Mouse (Mus musculus) forebrain, embryonic 12.5 days (tissue): Measurements from ENCODE around the gene Il17a. TPM values are rescaled to one million over a fixed set of nuclear protein-coding genes. Genes with fewer than 3 reads are reported as not detected.

Source experiments
- ATAC-seq: fragments of 200-750 bp; cut with Nextera tagmentation; 2 replicates; pipeline ENCODE4 v1.8.0; 2017; ENCODE audit warnings: moderate TSS enrichment; ENCODE audit not compliant: low FRiP score
- H3K27ac ChIP-seq: fragments of 300-500 bp; sonication (generic); 2 replicates; pipeline ENCODE4 v1.5.1; 2016; ENCODE audit warnings: mild to moderate bottlenecking
- H3K27me3 ChIP-seq: fragments of 300-500 bp; sonication (generic); 2 replicates; pipeline ENCODE4 v1.6.1; 2016; ENCODE audit warnings: mild to moderate bottlenecking
- H3K36me3 ChIP-seq: fragments of 300-500 bp; sonication (generic); replicated peaks from 2 replicates; pipeline ENCODE4 v1.6.1; 2016; ENCODE audit warnings: mild to moderate bottlenecking
- H3K4me1 ChIP-seq: fragments of 300-500 bp; sonication (generic); 2 replicates; pipeline ENCODE4 v1.6.1; 2016
- H3K4me2 ChIP-seq: fragments of 300-500 bp; sonication (generic); 2 replicates; pipeline ENCODE4 v1.6.1; 2016; ENCODE audit warnings: mild to moderate bottlenecking, moderate library complexity
- H3K4me3 ChIP-seq: fragments of 300-500 bp; sonication (generic); replicated peaks from 2 replicates; pipeline ENCODE4 v1.5.1; 2016; ENCODE audit warnings: mild to moderate bottlenecking
- H3K9ac ChIP-seq: fragments of 300-500 bp; sonication (generic); 2 replicates; pipeline ENCODE4 v1.6.1; 2016; ENCODE audit warnings: mild to moderate bottlenecking
- H3K9me3 ChIP-seq: fragments of 300-500 bp; sonication (generic); 2 replicates; pipeline ENCODE4 v1.6.1; 2016
- WGBS: fragments of 180-500 bp; shearing (Covaris S2); methylation state at CpG from one replicate; pipeline ENCODE4 v1.1.7; 2016; 5-methylcytosine and 5-hydroxymethylcytosine counted together
- polyA plus RNA-seq: library from polyadenylated mRNA; unstranded; fragments of >200 nt; fragmentation: Nextera tagmentation; extraction: Ambion mirVana; gene quantifications from 2 replicates; pipeline ENCODE4 v1.2.1, GENCODE M21; 2016

Gene Il17a
- polyA plus RNA-seq = not detected in 2 replicates

DNA sequence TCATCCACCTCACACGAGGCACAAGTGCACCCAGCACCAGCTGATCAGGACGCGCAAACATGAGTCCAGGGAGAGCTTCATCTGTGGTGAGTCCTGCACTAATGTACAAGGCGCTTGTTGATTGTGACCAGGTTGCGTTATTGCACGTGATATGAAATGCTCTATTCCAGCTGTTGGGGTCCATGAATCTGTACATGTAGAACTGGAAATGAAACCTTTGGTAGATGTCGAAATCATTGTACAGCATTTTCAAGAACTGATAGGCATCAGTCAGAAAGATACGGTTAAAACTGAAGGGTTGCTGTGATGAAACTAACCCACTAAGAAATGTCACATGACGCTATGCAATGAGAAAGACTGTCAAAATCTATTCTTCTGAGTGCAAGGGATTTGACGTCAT lies at the start of gene Il17a:
TSS of gene Il17a (plus strand) at position 3 of the 400 bp plus-strand sequence.
- Histone ChIP-seq H3K9ac (no peak within 1 kb of the TSS), H3K4me2 (no peak within 1 kb of the TSS), H3K27me3 (no peaks in the 10 kb centered on the region), H3K9me3 (no peaks in the 10 kb centered on the region; the same call in 1 of the 2 replicates), H3K4me3 (no peak within 1 kb of the TSS), H3K36me3 (no peaks in the 10 kb centered on the region), H3K27ac (no peak within 1 kb of the TSS), H3K4me1 (no peaks in the 10 kb centered on the region)
- no peak for ATAC-seq
- WGBS = 91% methylated on average over 10 of the region's 10 CpGs

DNA sequence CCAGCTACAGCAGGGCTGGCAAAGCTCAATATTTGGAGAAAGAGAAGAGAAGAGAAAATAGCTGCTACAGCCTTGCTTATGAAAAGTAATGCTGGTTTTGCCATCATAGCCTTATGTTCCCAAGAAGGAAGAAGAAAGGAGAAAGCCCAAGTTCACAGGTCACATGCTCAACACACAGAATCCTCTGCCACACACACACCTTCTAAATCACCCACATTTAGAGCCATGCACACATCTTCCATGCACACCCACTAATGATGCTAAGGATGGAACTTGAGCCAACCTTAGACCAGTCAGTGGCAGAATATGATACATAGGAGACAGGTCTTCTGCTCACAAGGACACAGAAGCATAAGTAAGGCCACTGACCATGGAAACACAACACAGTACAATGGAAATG lies 47.9 kb upstream of the Il17a start:
- ATAC-seq = no peak
- H3K36me3 ChIP-seq = no peaks in the 10 kb centered on the region
- no peak overlapping the region for H3K4me2 ChIP-seq
- no peaks in the 10 kb centered on the region for H3K9me3 ChIP-seq
- no peak overlapping the region for H3K9ac ChIP-seq
- H3K27me3 ChIP-seq = no peaks in the 10 kb centered on the region
- no peak overlapping the region for H3K27ac ChIP-seq
- H3K4me3 ChIP-seq = no peak overlapping the region
- H3K4me1 ChIP-seq = no peaks in the 10 kb centered on the region

DNA sequence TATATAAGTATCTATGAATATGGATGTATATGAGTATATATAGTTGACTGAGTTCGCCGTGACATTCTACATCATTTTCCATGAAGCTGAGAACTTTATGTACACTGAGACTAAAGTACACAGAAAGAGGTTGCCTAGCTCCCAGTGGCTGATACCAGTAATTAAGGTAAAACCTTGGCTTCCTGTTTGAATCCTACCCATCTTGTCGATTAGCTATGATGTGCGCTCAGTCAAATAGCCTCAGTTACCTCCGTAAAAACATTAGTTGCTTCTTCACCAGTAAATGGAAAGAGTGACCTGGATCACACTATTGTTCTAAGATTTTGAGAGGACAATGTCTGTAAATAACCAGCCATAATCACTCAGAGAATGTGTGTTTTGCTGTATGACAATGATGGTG lies 47.3 kb upstream of the Il17a start:
- no peak overlapping the region for H3K9ac ChIP-seq
- no peaks in the 10 kb centered on the region for H3K27me3 ChIP-seq
- 97% methylated on average over 5 of the region's 5 CpGs for WGBS
- no peak for ATAC-seq
- no peak overlapping the region for H3K4me2 ChIP-seq
- no peak overlapping the region for H3K27ac ChIP-seq
- H3K4me1 ChIP-seq = no peaks in the 10 kb centered on the region
- H3K36me3 ChIP-seq = no peaks in the 10 kb centered on the region
- H3K4me3 ChIP-seq = no peak overlapping the region
- no peaks in the 10 kb centered on the region for H3K9me3 ChIP-seq

DNA sequence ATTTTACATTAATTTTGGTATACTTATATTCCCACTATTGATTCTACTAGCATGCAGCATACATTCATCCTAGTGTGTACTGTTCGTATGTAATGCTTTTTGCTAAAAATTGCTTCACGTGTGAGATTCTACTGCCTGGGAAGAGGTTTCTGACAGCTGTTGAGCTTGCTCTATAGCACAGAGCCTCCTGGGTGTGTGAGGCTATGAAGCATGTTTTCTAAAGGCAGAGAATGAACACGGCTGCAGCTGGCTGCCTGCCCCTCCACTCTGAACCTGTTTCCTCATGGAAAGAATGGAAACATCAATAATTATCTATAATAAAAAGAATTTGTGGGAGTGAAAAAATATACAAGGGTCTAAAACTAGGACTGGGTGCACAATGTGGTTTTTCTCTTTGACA lies 46.9 kb upstream of the Il17a start:
- Histone ChIP-seq H3K4me3 (no peak overlapping the region), H3K9me3 (no peaks in the 10 kb centered on the region), H3K4me2 (no peak overlapping the region), H3K9ac (no peak overlapping the region), H3K4me1 (no peaks in the 10 kb centered on the region), H3K27me3 (no peaks in the 10 kb centered on the region), H3K36me3 (no peaks in the 10 kb centered on the region), H3K27ac (no peak overlapping the region)
- 83% methylated on average over 3 of the region's 3 CpGs for WGBS
- no peak for ATAC-seq

DNA sequence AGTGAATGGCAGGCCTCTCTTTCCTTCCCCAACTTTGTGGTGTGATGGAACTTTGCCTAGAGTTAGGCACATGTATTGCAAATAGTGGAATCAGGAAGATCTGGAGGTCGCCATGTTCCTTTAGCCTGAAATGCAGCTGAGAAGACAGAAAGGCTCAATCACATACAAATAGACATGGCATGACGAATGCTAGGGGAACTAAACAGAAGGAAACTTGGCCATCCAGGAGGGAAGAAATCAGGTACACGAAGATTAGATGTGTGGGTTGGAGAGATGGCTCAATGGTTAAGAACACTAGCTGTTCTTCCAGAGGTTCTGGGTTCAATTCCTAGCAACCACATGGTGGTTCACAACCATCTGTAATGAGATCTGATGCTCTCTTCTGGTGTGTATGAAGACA lies 46.3 kb upstream of the Il17a start:
- H3K4me3 ChIP-seq = no peak overlapping the region
- H3K4me1 ChIP-seq = no peaks in the 10 kb centered on the region
- no peak for ATAC-seq
- H3K9me3 ChIP-seq = no peaks in the 10 kb centered on the region
- H3K27me3 ChIP-seq = no peaks in the 10 kb centered on the region
- no peak overlapping the region for H3K27ac ChIP-seq
- 86% methylated on average over 3 of the region's 3 CpGs for WGBS
- no peak overlapping the region for H3K9ac ChIP-seq
- no peak overlapping the region for H3K4me2 ChIP-seq
- H3K36me3 ChIP-seq = no peaks in the 10 kb centered on the region

DNA sequence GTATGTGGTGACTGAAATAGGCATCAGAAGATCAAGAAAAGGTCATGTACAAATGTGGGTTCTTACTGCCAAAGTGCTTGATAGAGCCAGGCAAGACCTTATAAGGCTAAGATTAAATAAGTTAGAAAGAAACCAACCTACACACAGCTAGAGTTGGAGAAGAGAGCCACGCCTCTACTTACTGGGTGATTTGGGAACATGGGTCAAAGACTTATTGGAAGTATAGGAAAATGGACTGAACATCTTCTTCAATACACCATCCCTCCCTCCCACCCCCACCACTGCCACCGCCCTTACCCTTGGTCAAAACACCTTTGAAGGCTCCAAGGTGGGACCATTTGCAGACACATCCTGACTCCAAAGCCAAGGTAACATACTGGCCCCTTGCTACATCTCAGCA lies 45.3 kb upstream of the Il17a start:
- no peak for ATAC-seq
- no peak overlapping the region for H3K4me3 ChIP-seq
- no peaks in the 10 kb centered on the region for H3K9me3 ChIP-seq
- H3K4me1 ChIP-seq = no peaks in the 10 kb centered on the region
- no peak overlapping the region for H3K4me2 ChIP-seq
- 82% methylated on average over 2 of the region's 2 CpGs for WGBS
- H3K36me3 ChIP-seq = no peaks in the 10 kb centered on the region
- no peak overlapping the region for H3K27ac ChIP-seq
- no peak overlapping the region for H3K9ac ChIP-seq
- H3K27me3 ChIP-seq = no peaks in the 10 kb centered on the region

DNA sequence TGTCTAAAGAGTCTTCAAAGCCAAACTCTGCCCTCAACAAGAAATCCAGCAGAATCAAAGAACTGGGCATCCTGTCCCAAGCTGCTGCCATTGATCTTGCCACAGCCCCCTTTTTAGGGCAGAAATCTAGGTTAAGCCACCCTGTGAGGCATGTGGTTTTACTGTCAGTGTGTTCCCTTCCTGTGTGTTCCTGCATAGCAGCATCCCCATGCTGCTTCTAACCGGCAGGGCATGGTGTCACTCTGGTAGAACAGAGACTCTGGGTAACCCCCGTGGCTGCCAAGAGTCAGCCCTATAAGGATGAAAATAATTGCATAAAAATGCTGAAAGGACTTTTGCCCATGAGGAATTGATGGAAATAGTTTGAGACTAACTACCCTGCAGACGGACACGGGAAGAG lies 44.8 kb upstream of the Il17a start:
- Histone ChIP-seq H3K36me3 (no peaks in the 10 kb centered on the region), H3K27me3 (no peaks in the 10 kb centered on the region), H3K27ac (no peak overlapping the region), H3K9me3 (no peaks in the 10 kb centered on the region), H3K4me2 (no peak overlapping the region), H3K9ac (no peak overlapping the region), H3K4me3 (no peak overlapping the region), H3K4me1 (no peaks in the 10 kb centered on the region)
- ATAC-seq = no peak
- WGBS = 89% methylated on average over 4 of the region's 4 CpGs

DNA sequence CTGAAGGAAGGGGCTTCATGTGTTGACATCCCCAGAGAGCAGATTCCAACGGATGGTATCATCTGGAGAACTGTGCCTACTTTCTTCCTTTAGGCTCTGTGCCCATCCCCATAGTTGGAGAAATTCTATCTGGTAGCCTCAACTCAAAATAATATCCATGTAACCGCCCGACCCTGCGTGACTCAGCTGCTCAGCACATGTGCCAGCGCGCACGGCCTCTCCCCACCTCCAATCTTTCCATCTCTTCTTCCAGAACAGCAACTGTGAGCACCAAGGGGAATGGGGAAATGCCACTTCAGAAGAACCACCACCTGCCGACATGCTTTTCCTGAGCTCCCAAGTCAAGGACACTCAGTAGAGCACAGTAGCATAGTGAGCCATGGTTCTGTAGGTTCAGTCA lies 39.4 kb upstream of the Il17a start:
- no peak overlapping the region for H3K9ac ChIP-seq
- no peak for ATAC-seq
- H3K36me3 ChIP-seq = no peaks in the 10 kb centered on the region
- no peaks in the 10 kb centered on the region for H3K4me1 ChIP-seq
- H3K27ac ChIP-seq = no peak overlapping the region
- 95% methylated on average over 8 of the region's 8 CpGs for WGBS
- no peaks in the 10 kb centered on the region for H3K27me3 ChIP-seq
- H3K4me3 ChIP-seq = no peak overlapping the region
- no peak overlapping the region for H3K4me2 ChIP-seq
- no peaks in the 10 kb centered on the region for H3K9me3 ChIP-seq

DNA sequence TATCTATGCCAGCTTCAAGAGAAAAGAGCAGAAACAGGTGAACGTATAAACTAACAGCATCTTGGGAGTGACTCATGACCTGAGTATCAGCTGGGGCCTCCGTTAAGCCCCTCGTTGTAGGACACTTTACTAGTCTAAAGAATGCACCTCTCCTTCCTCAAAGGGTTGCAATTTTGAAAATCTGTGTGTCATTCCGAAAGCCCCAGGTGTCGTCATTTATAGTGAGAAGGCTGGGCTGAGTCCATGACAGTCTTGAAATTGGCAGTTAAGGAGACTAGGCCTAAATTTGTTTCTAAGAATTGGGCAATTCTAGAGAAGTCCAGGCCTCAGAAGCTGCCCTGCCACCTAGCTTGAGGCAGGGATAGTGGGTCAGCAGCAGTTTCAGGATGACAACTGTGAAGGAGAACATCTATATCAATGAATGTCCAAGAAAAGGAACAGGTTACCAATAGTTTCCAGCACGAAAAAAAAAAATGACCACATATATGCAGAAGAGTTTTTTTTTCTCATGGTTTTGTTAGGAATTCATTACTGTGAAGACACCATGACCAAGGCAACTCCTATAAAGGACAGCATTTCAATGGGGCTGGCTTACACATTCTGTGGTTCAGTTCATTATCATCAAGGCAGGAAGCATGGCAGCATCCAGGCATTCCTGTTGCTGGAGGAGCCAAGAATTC lies 36.9 kb upstream of the Il17a start:
- no peak for ATAC-seq
- WGBS = 92% methylated on average over 6 of the region's 6 CpGs
- H3K4me1 ChIP-seq = no peaks in the 10 kb centered on the region
- no peaks in the 10 kb centered on the region for H3K36me3 ChIP-seq
- H3K27ac ChIP-seq = no peak overlapping the region
- H3K4me3 ChIP-seq = no peak overlapping the region
- H3K4me2 ChIP-seq = no peak overlapping the region
- no peaks in the 10 kb centered on the region for H3K9me3 ChIP-seq
- H3K9ac ChIP-seq = no peak overlapping the region
- H3K27me3 ChIP-seq = no peaks in the 10 kb centered on the region

DNA sequence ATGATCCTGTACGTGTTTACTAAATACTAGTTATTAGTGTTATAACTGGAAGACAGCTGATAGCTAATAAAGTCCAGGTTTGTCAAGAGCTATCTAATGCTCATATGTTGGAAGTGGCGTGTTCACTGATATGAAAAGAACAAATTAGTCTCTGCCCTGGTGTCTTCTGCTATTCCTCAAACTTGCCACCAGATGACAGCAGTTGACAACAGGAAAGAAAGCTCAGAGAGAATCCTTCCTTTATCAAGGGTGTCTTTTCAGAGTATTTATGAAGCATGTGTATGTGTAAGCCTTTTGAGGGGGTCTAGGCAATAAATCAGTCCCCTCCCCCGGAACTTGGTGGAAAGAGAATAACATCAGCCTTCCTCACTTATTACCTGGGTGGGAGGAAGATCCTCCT lies 30.7 kb upstream of the Il17a start:
- H3K4me1 ChIP-seq = no peaks in the 10 kb centered on the region
- no peak overlapping the region for H3K4me2 ChIP-seq
- H3K27ac ChIP-seq = no peak overlapping the region
- H3K36me3 ChIP-seq = no peaks in the 10 kb centered on the region
- no peaks in the 10 kb centered on the region for H3K27me3 ChIP-seq
- no peak overlapping the region for H3K4me3 ChIP-seq
- H3K9ac ChIP-seq = no peak overlapping the region
- no peaks in the 10 kb centered on the region for H3K9me3 ChIP-seq
- ATAC-seq = no peak
- 79% methylated on average over 3 of the region's 3 CpGs for WGBS

DNA sequence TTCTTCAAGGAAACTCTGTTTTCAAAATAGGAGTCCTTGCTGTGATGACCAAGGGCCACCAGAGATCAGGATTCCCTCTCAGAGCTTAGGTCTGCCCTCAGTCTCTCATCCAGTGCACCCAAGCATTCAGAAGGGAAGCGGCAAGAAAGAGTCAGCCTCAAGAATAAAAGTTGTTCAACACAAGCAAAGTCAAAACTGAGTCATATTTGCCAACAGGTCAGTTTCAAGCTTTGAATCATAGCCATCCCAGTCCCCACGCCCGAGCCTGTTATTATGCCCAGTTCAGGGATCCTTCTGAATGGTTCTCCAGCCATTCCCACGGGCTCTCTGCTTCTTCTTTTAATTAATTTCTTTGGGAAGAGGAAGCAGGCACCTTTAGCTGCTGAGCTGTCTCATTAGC lies 5.9 kb downstream of the Il17a start:
- no peaks in the 10 kb centered on the region for H3K9me3 ChIP-seq
- no peaks in the 10 kb centered on the region for H3K36me3 ChIP-seq
- no peak overlapping the region for H3K27ac ChIP-seq
- WGBS = 71% methylated on average over 4 of the region's 4 CpGs
- no peak overlapping the region for H3K4me2 ChIP-seq
- H3K4me1 ChIP-seq = no peaks in the 10 kb centered on the region
- no peak for ATAC-seq
- H3K27me3 ChIP-seq = no peaks in the 10 kb centered on the region
- no peak overlapping the region for H3K9ac ChIP-seq
- H3K4me3 ChIP-seq = no peak overlapping the region

DNA sequence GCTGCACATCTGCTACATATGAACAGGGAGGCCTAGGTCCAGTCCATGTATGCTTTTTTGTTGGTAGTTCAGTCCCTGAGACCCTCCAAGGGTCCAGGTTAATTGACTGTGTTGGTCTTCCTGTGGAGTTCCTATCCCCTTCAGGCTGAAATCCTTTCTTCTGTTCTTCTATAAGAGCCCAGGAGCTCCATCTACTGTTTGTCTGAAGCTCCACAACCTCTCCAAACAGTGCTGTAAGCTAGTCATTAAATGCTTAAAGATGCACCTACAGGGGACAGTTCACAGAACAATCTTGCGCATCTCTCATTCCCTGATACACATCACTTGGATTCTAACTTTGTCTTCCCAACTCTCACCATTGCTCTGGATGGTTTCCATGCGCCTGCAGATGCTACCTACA lies 7.8 kb downstream of the Il17a start:
- H3K9ac ChIP-seq = no peak overlapping the region
- H3K4me1 ChIP-seq = no peaks in the 10 kb centered on the region
- H3K27ac ChIP-seq = no peak overlapping the region
- H3K4me3 ChIP-seq = no peak overlapping the region
- 91% methylated on average over 2 of the region's 2 CpGs for WGBS
- H3K9me3 ChIP-seq = no peaks in the 10 kb centered on the region
- no peaks in the 10 kb centered on the region for H3K27me3 ChIP-seq
- no peak for ATAC-seq
- no peak overlapping the region for H3K4me2 ChIP-seq
- no peaks in the 10 kb centered on the region for H3K36me3 ChIP-seq

DNA sequence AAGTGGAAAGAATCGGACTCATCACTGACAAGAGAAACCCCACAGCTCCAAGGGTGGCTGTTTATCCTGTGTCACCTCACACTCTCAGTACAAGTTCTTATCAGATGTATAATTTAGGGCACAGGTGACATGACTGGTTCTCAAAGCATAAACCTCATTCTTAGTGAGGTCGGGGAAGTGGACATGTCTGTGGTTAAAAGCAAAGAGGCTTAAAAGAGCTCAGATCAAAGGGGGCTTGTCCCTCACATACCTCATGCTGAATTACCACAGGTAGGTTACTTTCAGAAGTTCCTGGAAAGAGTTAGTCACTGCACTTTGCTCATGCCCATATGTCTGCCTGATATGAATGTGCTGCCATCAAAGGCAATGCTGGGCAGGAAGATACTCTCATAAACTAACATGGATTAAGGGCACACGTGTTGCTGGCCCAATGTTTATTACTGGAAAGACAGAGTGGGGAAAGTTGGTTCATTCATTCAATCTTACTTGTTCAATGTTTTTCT lies 9.8 kb downstream of the Il17a start:
- Histone ChIP-seq H3K27me3 (no peaks in the 10 kb centered on the region), H3K9me3 (no peaks in the 10 kb centered on the region), H3K36me3 (no peaks in the 10 kb centered on the region), H3K4me2 (no peak overlapping the region), H3K4me3 (no peak overlapping the region), H3K9ac (no peak overlapping the region), H3K4me1 (no peaks in the 10 kb centered on the region), H3K27ac (no peak overlapping the region)
- WGBS = 84% methylated on average over 3 of the region's 3 CpGs
- ATAC-seq = no peak
